Mouse (Mus musculus) embryo, embryonic 10.5 days (tissue): ENCODE data around the gene Zbtb38.

Experiments
- DNase-seq: peaks from one replicate; pipeline ENCODE4 v3.0.0-alpha.2; 2015; ENCODE audit warnings: low spot score

Gene Zbtb38

DNA sequence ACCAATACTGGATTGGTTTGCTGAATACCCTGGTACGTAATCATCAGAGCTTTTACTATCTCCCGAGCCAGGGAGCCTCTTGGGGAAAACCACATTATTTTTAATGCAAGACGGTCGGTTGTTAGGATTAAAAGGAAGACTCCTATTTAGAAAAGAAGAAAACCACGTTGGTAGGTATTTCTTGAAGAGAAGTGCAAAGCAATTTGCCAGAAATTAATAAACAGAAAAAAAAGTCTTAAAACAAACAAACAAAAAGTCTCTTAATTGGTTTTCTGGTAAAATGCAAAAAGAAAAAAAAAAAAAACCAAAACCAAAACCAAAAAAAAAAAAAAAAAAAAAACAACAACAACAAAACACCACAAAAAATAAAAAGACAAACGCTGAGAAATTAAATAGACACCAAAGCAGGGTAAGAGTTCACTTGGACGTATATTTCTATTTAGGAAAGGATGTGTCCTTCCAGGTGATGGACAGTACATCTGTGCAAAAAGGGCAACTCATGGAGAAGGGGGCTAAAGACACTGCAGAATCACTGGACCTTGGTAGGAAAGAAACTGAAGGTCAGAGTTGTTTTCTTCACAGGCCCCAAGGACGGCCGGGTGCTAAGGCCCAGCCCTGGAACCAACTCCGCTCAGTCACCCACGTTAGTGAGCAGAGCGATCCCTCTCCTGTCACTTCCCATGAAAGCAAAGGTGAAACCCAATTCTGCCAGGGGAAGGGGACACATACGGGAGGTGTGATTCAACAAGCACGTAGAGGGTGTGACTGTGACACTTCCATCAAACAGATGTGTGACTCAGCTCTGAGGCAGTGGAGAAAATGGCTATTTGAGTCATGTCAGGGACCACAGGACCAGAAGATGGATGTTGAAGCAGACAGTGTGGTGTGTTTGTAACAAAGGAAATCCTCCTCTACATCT is 38.9 kb downstream of the Zbtb38 start:
- no peak for DNase-seq

DNA sequence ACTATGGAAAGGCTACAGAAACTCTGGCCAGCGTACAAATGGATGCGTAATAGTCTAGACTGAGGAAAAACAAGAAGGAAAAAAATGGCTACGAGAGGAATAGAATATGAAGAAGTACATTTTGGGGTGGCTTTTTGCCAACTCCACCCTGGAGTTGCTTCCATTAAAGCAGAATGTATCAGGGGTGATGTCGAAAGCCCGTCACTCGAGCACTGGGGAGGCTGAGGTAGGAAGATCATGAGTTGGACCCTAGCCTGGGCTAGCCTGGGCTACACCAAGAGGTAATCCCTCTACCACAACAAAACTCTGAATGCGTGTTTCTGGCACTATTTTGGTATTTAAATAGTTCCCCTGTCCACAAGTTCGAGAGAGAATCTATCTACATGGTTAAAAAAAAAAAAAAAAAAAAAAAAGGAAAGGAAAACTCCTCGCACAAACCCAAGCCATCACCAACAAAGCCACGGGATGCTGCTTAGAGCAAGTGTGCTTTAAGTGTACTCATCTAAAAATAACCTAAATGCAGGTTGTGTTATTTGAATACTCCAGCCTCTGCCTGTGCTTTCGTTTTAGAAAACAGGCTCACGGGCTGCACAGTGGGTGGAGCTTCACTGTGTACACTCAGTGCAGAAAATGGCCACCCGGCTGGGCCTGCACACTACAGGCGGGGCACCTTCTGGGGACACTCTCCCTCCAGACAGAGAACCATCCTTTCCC is 39.7 kb downstream of the Zbtb38 start:
- DNase-seq: no peak

DNA sequence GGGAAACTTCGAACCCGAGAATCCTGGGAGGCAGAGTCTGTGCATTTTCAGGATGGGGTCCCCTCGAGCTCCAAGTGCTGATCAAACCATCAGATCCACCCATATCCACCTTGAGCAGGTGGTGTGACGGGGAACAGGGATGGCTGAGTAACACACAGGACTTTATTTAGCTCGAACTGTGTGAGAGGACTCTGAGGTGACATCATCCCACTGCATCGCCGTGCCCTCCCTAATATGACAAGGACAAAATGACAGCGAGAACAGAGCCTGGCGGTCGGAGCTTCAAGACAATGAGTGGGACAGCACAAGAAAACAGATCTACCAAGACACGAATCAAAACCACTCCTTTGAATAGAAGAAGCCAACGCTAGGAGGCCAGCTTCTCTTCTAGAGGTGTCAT is 40.6 kb downstream of the Zbtb38 start:
- DNase-seq: no peak

DNA sequence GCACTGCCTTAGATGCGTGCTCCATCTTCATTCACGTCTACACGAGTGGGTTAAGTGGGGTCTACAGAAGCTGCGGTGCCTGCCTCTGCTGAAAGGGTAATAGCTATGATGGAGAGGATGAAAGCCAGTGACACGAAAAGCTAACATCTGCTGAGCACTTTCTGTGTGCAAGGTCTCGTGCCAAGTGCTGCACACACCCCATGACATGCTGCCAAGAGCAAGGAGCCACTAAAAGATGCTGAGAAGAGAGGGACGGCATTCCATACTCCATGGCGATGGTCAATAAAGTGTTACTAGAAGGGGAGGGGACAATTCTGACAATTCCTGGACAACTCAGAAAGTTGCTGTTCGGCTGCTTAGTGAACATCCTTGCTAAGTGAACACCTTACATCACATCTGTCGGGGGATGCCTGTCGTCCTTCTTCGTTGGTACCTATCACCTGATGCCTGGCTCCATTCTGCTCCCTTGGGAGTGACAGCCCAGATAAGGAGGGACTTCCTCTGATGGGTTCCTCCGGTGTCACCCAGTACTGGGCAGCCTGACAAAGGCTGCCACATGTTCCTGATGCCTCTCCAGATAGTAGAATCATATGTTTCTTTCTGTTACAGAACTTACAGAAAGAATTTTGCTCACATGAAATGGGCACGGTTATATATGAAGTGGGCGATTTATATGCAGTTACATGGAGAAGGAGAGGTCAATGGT is 42.2 kb downstream of the Zbtb38 start:
- no peak for DNase-seq

DNA sequence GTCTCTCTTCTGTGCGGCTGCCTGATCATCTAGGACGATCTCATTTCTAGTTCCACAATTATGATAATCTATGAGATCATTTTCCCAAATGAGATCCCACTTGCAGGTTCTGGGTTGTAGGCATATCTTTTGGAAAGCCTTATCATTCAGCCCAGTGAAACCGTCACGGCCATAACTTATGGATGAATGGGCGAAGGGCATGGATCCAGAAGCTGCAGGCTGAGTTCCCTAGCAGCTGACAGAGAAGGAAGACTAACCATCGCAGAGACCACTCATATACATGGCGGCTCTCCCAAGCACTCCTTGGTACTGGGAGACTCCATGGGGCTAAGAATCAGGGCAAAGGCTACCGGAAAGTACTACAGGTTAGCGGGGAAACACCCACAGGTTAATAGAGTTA is 43.7 kb downstream of the Zbtb38 start:
- DNase-seq: no peak

DNA sequence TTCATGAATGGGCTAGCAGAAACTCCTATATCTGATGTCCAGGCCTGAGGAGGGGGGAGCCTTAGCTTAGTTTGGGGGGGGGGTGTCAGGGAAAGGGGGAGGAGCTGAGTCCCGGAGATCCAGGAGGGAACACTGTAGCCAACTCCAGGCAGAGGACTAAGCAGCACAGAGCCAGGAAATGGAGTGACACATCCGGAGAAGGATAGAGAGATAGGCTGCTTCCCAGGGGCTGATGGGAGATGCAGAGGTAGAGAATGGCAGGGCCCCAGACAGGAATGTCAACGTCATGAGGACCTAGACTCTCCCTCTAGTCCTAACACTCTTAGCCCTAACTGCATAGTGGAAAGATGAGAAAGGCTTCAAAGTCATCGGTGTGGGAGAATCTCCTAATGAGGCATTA is 44.7 kb downstream of the Zbtb38 start:
- no peak for DNase-seq

DNA sequence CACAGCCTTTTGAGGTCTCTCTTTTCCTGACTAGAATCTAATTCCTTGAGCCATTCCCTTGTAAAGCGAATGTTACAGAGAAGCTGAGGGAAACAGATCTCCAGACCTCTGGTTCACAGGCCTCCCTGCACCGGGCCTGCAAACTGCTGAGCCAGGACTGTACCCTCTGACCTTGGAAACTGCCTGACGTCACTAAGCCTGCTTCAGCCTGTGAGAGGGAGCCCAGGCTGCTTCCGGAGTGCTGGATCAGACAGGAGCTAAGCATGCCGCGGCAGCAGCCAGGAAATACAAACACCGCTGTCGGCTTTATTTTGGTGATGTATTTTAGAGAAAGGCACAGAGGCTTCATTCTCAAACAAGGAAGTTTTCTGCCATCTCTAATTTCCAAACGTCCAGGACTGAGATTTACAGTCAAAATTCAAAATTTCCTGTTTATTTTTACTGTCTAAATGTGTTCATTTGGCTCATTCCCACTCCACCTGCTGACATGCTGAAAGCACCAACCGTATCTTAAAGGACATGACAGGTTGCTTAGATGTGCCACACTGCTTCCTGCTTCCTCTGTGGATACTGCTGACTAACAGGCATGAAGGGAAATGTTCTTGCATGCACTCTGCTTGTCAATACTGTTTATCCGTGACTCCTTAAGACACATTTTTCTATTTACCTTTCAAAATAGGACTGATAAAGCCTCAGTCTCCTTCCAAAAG is 46.9 kb downstream of the Zbtb38 start:
- DNase-seq: peak; percentile 86

DNA sequence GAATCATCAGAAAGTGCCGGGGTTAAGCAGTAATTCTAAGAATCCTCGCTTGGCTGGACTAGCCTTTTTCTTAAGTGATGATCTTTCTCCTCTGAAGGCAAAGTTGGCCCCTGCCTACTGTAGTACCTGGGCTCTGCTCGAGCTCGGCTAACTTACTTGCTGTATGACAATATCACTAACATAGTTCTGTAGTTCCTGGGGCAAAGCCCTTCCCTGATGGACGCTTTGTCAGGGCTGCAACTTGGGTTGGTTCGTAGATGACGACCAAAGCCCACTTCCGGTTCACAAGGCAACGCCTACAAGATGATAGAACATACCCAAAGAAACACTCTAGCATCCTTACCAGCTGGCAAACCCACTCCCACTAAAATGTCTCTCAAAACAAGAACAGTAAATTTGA is 47.7 kb downstream of the Zbtb38 start:
- no peak for DNase-seq

DNA sequence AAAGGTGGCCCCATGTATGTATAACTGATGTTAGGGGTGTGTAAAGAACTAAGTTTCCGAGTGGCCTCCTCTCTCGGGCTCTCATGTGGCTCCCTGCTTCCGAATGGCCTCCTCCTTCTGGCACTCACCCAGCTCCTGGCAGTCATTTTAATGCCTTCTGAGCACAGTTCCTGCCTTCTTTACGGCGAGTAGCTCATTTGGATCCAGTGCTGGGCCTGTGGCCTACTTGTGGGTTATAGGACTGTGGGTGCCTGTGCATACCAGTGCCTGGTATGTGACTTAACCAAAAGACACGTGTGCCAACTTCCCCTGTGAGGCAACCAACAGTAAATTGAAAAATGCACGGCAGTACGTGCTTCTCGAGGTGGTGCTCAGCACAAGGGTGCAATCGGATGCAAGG is 50.7 kb downstream of the Zbtb38 start:
- DNase-seq: no peak

DNA sequence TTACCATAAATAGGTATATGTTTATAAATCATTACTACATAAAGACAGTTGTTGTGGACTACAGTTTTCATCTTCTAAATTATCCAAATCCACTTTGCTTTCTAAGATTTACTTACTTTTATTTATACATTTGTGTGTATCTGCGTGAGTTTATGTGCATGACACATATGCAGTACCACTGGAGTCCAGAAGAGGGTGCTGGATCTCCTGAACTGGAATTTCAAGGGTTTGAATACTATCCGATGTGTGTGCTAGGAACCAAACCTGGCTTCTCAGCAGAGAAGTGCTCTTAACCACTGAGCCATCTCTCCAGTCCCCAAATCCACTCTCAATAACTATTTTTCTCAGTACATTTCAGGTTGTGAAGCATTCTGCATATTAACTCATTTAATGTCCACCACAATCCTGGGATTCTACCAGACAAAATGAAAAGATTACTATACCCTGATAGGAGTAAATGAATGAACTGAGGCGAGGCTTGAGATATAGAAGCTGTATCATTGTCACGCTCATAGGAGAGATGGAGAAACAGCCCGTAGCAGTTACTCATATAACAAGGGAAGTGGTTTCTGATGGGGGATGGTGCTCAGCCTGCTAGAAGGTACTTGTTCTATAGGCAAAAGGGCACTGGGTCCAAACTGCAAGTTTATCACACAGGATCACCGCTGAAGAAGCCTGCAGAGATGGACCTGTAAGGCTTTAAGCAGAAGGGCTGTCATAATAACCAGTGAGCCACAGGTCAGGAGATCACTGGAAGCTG is 53.2 kb downstream of the Zbtb38 start:
- DNase-seq: no peak

DNA sequence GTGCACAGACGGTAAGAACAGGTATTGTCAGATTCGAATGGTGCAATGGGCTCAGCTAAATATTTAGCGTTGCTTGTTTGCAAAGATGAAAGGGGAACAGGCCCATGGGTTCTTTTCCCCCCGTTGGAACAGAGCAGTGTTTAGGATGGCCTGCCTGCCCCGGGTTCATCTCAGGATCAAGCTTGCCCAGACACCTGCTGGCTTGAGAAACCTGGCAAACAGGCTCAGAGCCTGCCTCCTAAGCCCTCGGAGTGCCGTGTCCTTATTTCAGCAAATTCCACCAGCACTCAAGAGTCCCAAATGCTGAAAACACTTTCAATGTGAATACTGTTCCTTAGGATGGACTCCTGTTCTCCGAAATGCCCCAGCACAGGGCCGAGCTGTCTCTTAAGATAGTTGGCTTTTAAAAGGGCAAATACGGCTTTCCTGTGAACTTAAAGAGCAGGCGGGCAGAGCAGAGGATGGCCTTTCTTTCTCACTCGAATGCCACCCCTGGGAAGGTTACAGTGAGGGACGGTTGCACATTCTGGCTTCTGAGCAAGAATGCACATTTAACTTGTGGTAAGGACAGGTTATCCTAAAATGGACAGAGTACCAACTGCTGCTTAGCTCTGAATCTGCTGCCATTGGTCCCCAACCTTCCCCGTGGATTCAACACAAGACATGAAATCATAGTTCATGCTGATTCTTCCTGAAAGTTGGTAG is 55.7 kb downstream of the Zbtb38 start:
- DNase-seq: no peak

DNA sequence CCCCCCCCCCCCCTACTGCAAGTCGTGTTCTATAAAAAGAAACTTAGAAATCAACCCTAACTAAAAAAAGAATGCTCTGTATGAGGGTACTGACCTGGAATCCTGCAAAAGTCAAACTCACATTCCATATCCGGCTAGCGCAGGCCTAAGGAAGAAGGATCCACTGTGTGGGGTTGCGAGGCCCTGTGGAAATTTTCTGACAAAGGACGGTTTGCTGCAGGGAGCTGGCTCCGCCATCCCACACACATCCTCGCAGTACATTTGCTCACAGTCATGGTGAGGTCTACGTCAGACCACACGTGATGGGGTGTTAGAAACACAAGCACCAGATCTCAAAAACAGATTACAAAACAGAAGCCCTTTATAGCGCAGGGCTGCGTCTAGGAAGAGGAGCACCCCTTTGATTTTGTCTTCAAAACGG is 56.5 kb downstream of the Zbtb38 start:
- DNase-seq: no peak

DNA sequence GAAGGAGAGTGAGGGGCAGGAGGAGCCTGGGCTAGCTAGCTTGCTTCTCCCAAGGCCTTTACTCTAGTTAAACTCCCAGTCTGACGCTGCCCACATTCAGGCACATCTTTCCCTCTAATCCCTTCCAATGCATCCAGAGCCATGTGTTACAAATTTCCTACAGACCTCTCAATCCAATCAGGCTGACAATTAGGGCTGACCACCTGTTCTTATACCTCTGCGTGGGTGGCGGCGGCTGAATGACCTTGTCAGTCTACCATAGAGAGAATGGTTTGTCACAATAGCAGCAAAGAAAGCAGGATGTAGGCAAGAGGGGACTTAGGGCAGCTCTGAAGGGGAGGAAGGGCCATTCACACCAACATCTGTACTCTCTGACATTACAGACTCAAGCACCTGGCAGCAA is 62.2 kb downstream of the Zbtb38 start:
- DNase-seq: peak; percentile 18

DNA sequence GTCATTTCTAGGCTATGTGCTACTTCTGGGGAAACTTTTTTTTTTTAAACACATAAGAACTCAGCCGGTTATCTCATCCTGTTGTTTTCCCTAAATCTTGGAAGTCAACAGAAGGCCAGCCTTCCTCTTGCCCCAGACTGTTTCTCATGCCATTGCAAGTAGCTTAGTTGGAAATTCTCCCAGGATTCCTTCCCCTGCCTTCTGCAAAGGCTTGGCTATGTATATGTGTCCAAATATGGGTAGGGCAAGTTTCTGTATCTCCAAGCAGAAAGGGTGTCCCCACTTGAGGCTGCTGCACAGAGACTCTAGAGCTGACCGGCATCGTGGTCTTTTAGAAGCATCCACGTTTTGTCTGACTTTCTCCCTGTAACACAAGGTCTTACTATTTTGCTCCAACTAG is 63.6 kb downstream of the Zbtb38 start:
- no peak for DNase-seq

DNA sequence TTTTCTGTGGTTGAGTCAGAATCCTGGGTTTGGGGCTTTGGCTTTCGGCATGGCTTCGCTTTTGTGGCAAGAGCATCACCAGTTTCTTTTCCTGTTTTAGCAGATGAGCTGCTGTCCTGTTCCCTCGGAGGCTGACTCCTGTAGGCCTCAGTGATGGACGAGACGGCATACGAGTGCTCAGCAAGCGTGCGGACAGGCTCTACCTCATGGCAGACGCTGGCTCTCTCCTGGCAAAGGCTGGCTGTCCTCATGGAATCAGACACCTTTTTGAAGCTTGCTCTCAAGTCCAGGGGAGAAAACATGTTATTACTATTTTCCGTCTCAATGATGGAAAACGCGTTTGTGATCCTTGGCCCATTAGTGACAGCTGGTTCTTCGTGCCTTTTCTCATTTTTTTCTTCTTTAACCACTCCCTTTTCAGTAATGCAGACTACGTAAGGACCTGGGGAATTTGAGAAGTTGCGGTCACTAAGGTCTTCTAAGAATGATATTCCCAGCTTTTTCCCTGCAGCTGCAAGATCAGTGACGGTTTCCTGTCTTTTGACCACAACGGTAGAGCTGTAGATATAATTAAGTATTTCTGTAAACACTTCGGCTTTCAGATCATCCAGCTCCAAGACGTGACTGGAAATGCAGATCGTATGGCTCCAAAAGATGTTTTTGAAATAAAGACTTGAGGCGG is 64.3 kb downstream of the Zbtb38 start:
- DNase-seq: no peak

DNA sequence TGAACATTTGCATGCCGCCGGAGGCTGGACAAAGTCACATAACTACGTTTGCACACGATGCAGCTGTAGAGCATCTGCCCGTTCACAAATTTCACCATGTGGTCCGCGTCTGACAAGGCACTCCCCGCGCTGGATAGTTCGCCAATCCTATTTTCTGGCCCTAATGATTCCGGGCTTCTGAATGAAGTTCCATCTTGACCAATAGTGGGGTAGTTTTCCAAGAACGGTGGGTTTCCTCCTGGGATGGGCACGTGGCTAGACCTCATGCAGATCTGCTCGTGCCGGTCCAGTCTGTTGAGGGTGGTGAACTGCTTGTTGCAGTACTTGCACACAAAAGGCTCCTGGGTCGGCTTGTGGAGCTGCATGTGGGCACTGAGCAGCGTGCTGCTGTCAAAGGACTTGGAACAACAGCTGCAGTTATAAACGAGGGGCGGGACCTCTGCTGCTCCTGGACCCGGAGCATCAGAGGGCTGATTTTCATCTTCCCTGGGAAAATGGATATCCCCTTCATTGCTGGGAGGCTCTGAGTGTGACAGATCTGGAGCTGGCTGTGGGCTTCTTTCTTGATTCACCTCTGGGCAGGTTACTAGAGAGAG is 64.9 kb downstream of the Zbtb38 start:
- DNase-seq: no peak

DNA sequence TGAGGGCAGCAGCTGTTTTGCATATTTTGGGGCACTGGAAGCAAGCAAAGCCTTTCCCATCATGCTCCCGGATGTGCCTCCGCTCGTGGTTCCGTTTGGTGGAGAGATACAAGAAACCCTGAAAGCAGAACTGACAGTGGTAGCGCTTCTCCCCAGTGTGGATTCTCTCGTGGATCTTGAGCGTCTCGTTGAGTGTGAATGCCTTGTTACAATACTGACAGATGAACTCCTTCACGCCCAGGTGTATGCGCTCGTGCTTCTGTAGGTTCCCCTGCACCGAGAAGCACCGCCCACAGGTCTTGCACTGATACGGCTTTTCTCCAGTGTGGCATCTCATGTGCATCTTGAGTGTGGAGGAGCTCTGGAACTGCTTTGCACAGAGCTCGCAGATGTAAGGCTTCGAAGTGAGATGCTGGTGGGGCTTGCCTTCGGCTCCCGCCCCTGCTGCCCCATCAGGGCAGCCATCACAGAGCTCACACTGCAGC is 67.0 kb downstream of the Zbtb38 start:
- DNase-seq: no peak

DNA sequence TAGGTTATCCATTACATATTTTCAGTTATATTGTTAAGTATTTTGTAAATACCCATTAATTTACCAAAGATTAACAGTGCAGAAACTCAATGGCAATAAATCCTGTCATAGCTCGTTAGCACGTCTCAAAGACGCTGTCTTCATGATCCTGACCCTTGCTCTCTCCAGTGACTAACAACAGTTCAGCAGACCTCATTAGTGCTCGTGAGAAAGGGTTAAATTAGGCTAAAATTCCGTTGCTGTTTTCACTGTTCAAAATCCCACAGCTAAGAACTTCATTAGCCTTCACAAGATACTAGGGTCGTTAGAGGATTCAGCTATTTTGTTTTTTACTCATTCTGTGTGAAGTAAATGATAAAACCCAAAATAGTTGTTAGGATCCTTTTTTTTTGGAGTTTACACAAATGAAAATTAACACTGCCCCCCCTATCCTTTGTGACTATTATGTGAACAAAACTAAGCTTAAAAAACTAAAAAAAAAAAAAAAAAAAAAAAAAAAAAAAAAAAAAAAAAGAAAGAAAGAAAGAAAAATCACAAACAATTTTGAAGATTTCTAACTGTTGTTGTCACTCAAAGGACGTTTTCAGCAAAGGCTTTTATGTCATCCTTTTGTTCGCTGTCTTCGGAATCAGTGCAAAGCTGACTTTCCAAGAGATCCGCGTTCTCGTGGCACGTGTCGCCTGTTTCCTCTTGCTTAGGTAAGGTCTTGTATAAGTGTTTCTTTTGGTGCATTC is 67.6 kb downstream of the Zbtb38 start:
- DNase-seq: peak; percentile 23
